Mouse (Mus musculus) G1E-ER4 (cell line): Measurements from ENCODE around the gene Dnajb13. TPM values are rescaled to one million over a fixed set of nuclear protein-coding genes. Genes with fewer than 3 reads are reported as not detected.

Source experiments
- GATA1 ChIP-seq: IDR thresholded peaks from one replicate; pipeline ENCODE4 v1.8.0; 2012; ENCODE audit warnings: low read length, inconsistent platforms
- polyA plus RNA-seq: library from polyadenylated mRNA; stranded (reverse); fragments of >175 nt; gene quantifications from 2 replicates; pipeline ENCODE4 v1.2.3, GENCODE M21; 2012

Dnajb13 gene
- not detected in 2 replicates for polyA plus RNA-seq

DNA sequence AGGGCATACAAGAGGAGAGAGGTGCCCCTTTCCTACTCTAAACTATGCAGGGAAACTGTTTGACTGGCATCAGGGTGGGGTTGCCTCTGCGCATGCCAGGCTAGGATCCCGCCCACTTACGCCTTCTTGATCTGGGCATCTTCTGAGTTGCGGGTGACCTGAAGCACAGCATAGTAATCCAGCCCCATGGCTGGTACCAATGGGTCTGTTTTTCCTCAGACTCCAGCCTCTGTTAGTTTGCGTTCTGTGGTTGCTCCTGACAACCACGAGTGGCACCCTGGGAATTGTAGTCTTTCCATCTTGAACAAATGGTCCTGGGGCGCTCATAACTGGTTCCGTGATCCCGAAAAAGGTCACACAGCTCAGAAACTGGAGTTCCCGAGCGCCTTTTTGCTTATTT is at the start of gene Dnajb13:
Dnajb13 (minus strand) TSS at position 388 of the 400 bp plus-strand sequence.
- TF ChIP-seq GATA1 = no peak

- TF ChIP-seq GATA1 = no peak
These were observed 47.3 kb upstream of the Dnajb13 start for GRCm38 (mm10) chr7:100561861-100562587.

GRCm38 (mm10) chr7:100559331-100559730 is 44.6 kb upstream of the Dnajb13 start:
- TF ChIP-seq GATA1 = no peak

DNA sequence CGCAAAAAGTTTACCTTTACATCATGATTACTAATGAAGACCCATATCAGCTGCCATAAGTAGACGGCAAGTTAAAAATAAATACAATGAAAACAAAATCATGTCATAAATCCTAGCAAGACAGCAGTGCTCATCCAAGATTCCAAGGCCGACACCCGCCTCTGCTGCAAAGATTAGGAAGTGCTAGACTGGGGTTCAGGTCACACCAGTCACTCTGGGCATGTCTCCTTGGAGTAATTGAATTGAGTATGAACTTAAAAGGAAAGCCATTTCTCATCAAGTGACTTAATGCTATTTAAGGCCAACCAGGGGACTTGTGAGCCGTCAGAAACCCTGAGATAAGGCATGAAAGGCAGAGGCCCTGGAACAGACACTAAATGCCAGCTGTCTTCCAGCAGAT is 42.5 kb upstream of the Dnajb13 start:
- no peak for TF ChIP-seq GATA1

DNA sequence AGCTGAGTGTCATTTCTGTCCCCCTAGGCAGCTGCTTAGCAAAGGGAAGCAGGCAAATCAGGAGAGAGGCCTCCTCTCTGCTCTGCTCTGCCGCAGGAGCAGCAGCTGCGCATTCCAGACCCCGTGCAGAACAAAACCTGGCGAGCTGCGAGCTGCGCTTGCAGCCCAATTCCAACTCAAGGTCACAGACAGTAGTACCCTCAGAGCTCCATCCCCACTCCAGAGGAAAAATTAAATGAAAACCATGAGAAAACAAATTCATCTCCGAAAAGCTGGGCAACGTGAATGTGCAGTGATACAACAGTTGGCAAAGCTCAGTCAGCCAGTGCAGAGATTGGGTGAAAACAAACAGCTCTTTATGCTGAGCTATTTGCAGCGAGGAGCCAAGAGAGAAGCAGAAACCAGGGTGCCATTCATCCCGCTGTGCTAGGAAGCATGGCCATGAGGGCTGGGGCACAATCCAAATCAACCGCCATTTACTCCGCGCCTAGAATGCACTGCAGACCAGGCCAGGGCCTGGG is 40.7 kb upstream of the Dnajb13 start:
- no peak for TF ChIP-seq GATA1

- no peak for TF ChIP-seq GATA1
These were observed 40.2 kb upstream of the Dnajb13 start for GRCm38 (mm10) chr7:100554939-100555338.

GRCm38 (mm10) chr7:100550338-100551007 is 35.7 kb upstream of the Dnajb13 start:
- TF ChIP-seq GATA1 = no peak

DNA sequence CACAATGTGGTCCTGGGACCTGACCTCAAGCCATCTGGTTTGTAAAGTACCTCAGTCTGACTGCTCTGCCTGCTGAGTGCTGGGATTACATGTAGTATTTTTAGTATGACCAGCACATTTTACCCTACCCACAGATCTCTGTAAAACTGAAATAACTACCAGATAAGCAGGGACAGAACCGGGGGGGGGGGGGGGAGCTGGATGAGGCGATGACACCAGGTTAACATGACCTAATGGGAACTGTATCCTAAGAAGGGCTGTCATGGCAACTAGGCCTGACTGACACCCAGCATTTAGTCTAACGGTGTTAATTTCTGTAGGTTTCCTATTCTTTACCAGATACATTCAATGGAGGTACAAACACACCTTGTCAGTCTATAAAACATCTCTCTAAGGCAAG is 35.0 kb upstream of the Dnajb13 start:
- TF ChIP-seq GATA1 = no peak

DNA sequence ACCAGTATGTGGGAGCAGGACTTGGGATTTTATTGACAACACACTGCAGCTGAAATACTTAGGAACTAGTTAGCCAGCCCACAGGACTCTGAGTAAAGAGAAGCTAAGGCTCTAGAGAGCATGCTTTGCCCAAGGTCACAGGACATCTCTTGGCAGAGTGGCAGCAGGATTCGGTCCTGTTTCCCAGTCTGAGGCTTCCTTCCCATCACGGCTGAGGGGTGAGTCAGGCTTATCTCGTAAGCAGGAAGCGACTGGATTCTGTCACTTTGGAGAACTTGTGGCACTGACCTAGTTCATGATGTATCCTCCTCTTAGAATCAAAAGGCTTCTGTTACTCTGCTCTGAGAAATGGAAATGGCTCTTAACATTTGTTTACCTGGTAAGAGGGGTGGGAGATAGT is 32.9 kb upstream of the Dnajb13 start:
- no peak for TF ChIP-seq GATA1

DNA sequence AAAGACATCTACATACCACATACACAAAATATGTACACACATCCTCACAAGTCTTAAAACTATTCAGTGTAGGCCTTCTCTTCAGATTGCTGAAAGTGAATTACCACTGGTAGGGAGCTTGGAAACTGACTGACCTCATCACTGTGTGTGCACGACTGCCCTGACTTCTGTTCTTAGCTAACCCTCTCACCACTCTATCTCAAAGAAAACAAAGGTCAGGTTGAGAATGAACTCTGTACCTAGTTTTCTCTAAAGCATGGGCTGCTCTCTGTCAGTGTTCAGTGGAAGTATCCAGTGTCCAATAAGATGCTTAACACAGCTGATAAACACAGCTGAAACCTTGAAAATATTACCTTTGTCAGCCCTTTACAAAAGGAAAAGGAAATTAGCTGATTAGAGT is 29.7 kb upstream of the Dnajb13 start:
- no peak for TF ChIP-seq GATA1

- no peak for TF ChIP-seq GATA1
These were observed 24.8 kb upstream of the Dnajb13 start for GRCm38 (mm10) chr7:100539516-100539915.

DNA sequence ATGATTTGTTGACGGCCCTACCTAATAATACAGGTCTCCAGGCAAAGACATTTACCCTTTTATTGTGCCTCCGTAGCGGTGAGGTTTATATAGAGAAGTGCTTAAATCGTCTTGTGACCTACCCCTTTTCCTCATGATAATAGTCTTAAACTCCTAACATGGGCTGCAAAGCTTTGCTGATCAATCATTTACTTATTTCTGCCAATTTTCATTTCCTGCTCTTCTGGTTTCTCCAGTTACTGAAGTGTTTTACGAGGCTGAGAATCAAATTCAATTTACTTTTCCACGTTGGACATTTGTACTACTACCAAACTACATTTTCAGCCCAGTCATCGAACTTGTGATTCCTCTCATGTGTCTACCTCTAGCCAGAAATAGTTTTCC is 22.8 kb upstream of the Dnajb13 start:
- TF ChIP-seq GATA1 = no peak

GRCm38 (mm10) chr7:100536804-100537518 is 22.2 kb upstream of the Dnajb13 start, which contains the start of gene Coa4:
TSS of gene Coa4 (plus strand) at chr7:100537071.
- TF ChIP-seq GATA1 = no peak

DNA sequence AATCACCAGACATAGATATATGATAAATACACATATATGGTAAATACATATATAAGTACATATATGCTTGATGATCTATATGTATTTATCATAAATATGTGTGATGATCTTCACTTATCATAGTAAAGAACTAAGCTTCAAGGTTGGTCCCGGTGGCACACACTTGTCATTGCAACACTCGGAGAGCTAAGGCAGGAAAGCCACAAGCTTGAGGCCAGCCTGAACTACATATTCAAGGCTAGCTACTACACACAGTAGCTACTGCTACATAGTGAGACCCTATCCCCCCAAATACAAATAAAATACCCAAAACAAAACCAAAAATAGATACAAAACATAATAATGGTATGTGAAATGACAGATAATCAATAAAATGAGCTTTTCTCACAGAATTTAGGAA is 21.1 kb upstream of the Dnajb13 start:
- TF ChIP-seq GATA1 = no peak

DNA sequence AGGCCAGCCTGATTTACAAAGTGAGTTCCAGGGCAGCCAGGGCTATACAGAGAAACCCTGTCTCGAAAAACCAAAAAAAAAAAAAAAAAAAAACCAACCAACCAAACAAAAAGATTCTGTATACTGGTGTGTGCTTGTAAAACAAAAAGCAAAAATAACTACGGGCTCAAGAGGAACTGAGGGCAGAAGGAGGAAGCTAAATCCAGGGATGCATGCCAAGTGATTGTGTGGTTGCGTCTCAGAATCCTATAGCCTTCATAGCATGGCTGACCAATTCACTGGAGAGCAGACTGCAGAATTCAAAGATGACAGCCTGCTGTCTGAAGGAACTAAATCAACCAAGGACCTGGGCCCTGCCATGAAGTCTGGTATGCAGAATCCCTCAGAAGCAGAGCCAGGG is 19.5 kb upstream of the Dnajb13 start:
- no peak for TF ChIP-seq GATA1

DNA sequence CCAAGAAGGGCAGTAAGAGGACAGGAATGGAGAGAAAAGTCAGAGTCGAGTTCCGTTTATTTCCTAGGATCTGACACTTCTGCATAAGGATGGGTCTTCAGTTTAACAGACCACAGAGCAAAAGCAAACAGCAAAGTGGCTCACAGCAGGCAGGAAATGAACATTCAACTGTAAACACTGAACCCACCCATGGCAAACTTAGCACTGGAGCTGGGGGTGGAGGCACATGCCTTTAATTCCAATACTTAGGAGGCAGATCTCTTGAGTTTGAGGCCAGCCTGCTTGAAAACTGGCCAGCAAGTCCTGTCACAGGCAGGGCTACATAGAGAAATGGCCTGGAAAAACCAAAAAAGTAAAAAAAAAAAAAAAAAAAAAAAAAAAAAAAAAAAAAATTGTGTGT is 18.7 kb upstream of the Dnajb13 start:
- no peak for TF ChIP-seq GATA1
